ENCODE assay signal across 16 mouse cellular contexts in genomic region chr3:25773908-25774307, GRCm38 (mm10).
DNase-seq lines count a peak whose midpoint lies in the region; ATAC-seq and TF ChIP-seq lines count a peak whose summit lies in the region.
"Had no signal": no experiment of that assay in that cellular context is flagged by ENCODE, and none has a peak within 500 bp of the region (broad histone marks: within the 10 kb centered on the region; RNA-seq: fewer than 3 reads in every experiment).

No protein-coding gene starts in this region.

- peak; percentile 83 for ATAC-seq in frontal cortex, adult (ENCODE audit: low TSS enrichment)
- ATAC-seq in forebrain, postnatal 0 days = peak; percentile 94
- ATAC-seq in heart, embryonic 11.5 days (replicated peaks; ENCODE audit: insufficient number of reproducible peaks, low FRiP score, low TSS enrichment) = no peak

- no peaks in the 10 kb centered on the region for H3K9me3 ChIP-seq in forebrain, postnatal 0 days (ENCODE audit: low read length)
- H3K9me3 ChIP-seq in heart, embryonic 11.5 days (replicated peaks; ENCODE audit: control insufficient read depth, low read length) = no peaks in the 10 kb centered on the region
- H3K9me3 ChIP-seq: embryonic facial prominence, embryonic 12.5 days; liver, embryonic 15.5 days had no signal

- no peaks in the 10 kb centered on the region for H3K27me3 ChIP-seq in forebrain, postnatal 0 days (ENCODE audit: insufficient read depth, low read length)
- H3K27me3 ChIP-seq in heart, embryonic 11.5 days (ENCODE audit: control insufficient read depth, insufficient read depth, low read length) = no peaks in the 10 kb centered on the region
- H3K27me3 ChIP-seq: embryonic facial prominence, embryonic 12.5 days; liver, embryonic 15.5 days had no signal

- peaks cover 9% of the 10 kb centered on the region; the same call in 1 of the 2 replicates for H3K4me1 ChIP-seq in forebrain, postnatal 0 days (ENCODE audit: insufficient read depth)
- no peaks in the 10 kb centered on the region for H3K4me1 ChIP-seq in heart, embryonic 11.5 days (ENCODE audit: control insufficient read depth, insufficient read depth, low read length)
- H3K4me1 ChIP-seq: embryonic facial prominence, embryonic 12.5 days; liver, embryonic 15.5 days had no signal

- peak overlapping the region; percentile 42 for H3K27ac ChIP-seq in forebrain, postnatal 0 days (ENCODE audit: low read depth, low read length)
- no peak overlapping the region for H3K27ac ChIP-seq in heart, embryonic 11.5 days (ENCODE audit: low read depth, low read length)
- H3K27ac ChIP-seq: embryonic facial prominence, embryonic 12.5 days; liver, embryonic 15.5 days had no signal

- no peaks in the 10 kb centered on the region for H3K36me3 ChIP-seq in forebrain, postnatal 0 days (ENCODE audit: insufficient read depth)
- H3K36me3 ChIP-seq in heart, embryonic 11.5 days (ENCODE audit: control insufficient read depth, insufficient read depth, low read length) = no peaks in the 10 kb centered on the region
- H3K36me3 ChIP-seq: embryonic facial prominence, embryonic 12.5 days; liver, embryonic 15.5 days had no signal

- no peak for DNase-seq in frontal cortex, postnatal 25 days (ENCODE audit: low spot score in 2 of 2)
- peak; percentile 73 for DNase-seq in forebrain, postnatal 0 days
- peak; percentile 34 to 69 for DNase-seq in layer of hippocampus, postnatal 14 days (ENCODE audit: low spot score in 2 of 2)
- peak; percentile 71 for DNase-seq in retina, postnatal 1 day
- DNase-seq in thymus, postnatal 10 days (ENCODE audit: low spot score in 2 of 2) = no peak
- DNase-seq in adrenal gland, postnatal 25 days = no peak
- DNase-seq: adrenal gland, adult 2 months; cerebellum, adult 2 months; gastrocnemius, postnatal 14 days; heart, postnatal 4 days; kidney, postnatal 4 days; thymus, postnatal 4 days had no signal

- H3K9ac ChIP-seq in forebrain, postnatal 0 days = no peak overlapping the region
- H3K9ac ChIP-seq in heart, embryonic 11.5 days (ENCODE audit: low read depth, low read length) = no peak overlapping the region
- H3K9ac ChIP-seq: embryonic facial prominence, embryonic 12.5 days; liver, embryonic 15.5 days had no signal

- 13% methylated on average over 4 of the region's 4 CpGs for WGBS in forebrain, postnatal 0 days
- 82% methylated on average over 4 of the region's 4 CpGs for WGBS in heart, embryonic 11.5 days (ENCODE audit: insufficient replicate concordance)

- H3K4me3 ChIP-seq in forebrain, postnatal 0 days (ENCODE audit: low read depth, low read length) = no peak overlapping the region
- H3K4me3 ChIP-seq in heart, embryonic 11.5 days (ENCODE audit: low read depth, low read length) = no peak overlapping the region
- H3K4me3 ChIP-seq: embryonic facial prominence, embryonic 12.5 days; liver, embryonic 15.5 days had no signal

- no peak overlapping the region for H3K4me2 ChIP-seq in forebrain, postnatal 0 days (ENCODE audit: low read depth)
- no peak overlapping the region for H3K4me2 ChIP-seq in heart, embryonic 11.5 days
- H3K4me2 ChIP-seq: embryonic facial prominence, embryonic 12.5 days; liver, embryonic 15.5 days had no signal

- TF ChIP-seq CTCF in forebrain, postnatal 0 days (IDR thresholded peaks at IDR 0.05; ENCODE audit: low read depth) = peak; percentile 35; the same call in 1 of the 2 replicates

Comparison
In these comparisons a context has a peak if more than half of its experiments do, and no peak if none do; other contexts are left out.
1. DNase-seq: peak in forebrain, postnatal 0 days (single experiment), layer of hippocampus, postnatal 14 days (2 of 2) and retina, postnatal 1 day (single experiment); none in frontal cortex, postnatal 25 days (0 of 2), thymus, postnatal 10 days (0 of 2) and adrenal gland, postnatal 25 days (single experiment).